Comparison of ENCODE assay signal across 12 mouse cellular contexts in genomic region chr4:130389927-130390326, GRCm38 (mm10).
"Had no signal": no experiment of that assay in that cellular context is flagged by ENCODE, and none has a peak within 500 bp of the region (broad histone marks: within the 10 kb centered on the region; RNA-seq: fewer than 3 reads in every experiment).

No protein-coding gene starts in this region.

- H3K9ac ChIP-seq: lung, embryonic 14.5 days; neural tube, embryonic 13.5 days; neural tube, embryonic 15.5 days had no signal

- H3K27ac ChIP-seq: neural tube, embryonic 13.5 days; neural tube, embryonic 15.5 days had no signal

- DNase-seq: lung, embryonic 14.5 days; retina, postnatal 1 day; spleen, adult 18-20 months; thymus, adult 2 months; thymus, postnatal 25 days; thymus, postnatal 4 days had no signal

- H3K27me3 ChIP-seq: midbrain, embryonic 13.5 days; neural tube, embryonic 13.5 days; neural tube, embryonic 15.5 days had no signal

- H3K4me2 ChIP-seq: lung, embryonic 14.5 days; midbrain, embryonic 13.5 days; neural tube, embryonic 13.5 days; neural tube, embryonic 15.5 days had no signal

- ATAC-seq: midbrain, embryonic 13.5 days; midbrain, embryonic 16.5 days had no signal

- H3K4me3 ChIP-seq: midbrain, embryonic 10.5 days; midbrain, embryonic 13.5 days; myocyte; neural tube, embryonic 13.5 days; neural tube, embryonic 15.5 days had no signal

- H3K9me3 ChIP-seq: midbrain, embryonic 10.5 days; midbrain, embryonic 13.5 days; neural tube, embryonic 13.5 days; neural tube, embryonic 15.5 days had no signal
